Mouse (Mus musculus) MEL-GATA-1-ER (cell line): ENCODE results near the gene Abhd17a.
"Not testable (repeated sequence)": the region's sequence is repeated elsewhere in the genome, so short reads cannot be mapped to it uniquely, and the experiment has no call there.

Experiments used
- DNase-seq: peaks from one replicate; pipeline ENCODE4 v3.0.0-alpha.2; 2012; ENCODE audit warnings: low read depth; ENCODE audit errors: extremely low read depth

The Abhd17a gene

DNA sequence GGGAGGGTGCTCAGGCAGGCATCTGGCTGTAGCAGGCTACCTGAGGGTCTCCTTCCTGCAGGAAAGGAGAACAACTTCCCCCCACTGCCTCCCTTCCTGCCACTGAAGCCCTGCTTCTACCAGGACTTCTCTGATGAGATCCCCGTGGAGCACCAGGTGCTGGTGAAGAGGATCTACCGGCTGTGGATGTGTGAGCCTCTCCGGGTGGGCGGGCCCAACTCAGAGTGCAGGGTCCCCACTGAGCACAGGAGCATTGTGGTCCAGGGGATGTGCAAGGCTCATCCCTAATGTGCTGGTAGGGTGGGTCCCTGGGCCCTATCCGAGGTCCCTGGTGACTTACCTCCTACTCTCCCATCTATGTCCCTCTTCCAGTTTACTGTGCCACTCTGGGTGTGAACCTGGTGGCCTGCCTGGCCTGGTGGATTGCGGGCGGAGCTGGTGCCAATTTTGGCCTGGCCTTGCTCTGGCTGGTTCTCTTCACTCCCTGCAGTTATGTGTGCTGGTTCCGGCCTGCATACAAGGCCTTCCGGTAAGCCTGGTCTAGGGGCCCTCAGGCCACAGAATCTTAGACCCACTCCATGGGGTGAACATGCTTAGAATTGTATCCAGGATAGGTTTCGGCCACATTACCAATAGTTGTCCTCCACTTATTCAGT lies 19.3 kb upstream of the Abhd17a start:
- DNase-seq, result no peak

DNA sequence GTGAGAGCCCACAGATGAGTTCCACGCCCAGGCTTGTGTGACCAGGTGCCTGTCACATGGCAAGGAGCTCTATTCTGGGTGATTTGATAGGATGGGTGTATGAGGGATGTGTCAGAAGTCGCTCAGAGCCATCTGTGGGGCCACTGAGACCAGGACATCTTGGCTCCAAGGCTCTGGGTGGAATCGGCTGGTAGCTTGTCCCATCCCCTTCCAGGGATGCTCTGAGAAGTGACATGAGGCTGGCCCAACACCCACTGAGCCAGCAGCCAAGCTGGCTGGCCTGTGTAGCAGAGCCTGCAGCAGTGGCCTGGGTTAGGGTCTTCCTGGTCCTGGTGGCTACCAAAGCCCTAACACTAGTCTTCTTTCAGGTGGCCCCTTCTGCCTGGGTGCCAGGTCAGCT lies 18.3 kb upstream of the Abhd17a start:
- DNase-seq, result no peak

DNA sequence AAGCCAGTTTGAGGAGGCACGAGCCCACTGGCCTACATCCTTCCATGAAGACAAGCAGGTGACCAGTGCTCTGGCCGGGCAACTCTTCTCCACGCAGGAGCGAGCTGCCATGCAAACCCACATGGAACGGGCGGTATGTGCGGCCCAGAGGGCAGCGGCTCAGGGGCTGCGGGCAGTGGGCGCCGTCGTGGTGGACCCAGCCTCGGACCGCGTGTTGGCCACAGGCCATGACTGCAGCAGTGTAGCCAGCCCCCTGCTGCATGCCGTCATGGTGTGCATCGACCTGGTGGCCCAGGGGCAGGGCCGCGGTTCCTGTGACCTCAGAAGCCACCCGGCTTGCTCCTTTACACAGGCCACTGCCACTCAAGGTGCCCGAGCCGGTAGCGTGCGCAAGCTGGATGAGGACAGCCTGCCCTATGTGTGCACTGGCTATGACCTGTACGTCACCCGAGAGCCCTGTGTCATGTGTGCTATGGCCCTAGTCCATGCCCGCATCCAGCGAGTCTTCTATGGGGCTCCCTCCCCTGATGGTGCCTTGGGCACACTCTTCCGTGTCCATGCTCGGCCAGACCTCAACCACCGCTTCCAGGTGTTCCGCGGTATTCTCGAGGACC lies 16.7 kb upstream of the Abhd17a start:
- no peak for DNase-seq

- no peak for DNase-seq
Measured at GRCm38 (mm10) chr10:80606306-80606705, 16.2 kb upstream of the Abhd17a start.

GRCm38 (mm10) chr10:80605721-80606120 lies 15.6 kb upstream of the Abhd17a start, which contains the start of gene Gm49322:
Gm49322 (plus strand) TSS chr10:80606021.
- DNase-seq, result not testable (repeated sequence)

- no peak for DNase-seq
Measured at GRCm38 (mm10) chr10:80604988-80605387, 14.8 kb upstream of the Abhd17a start.

GRCm38 (mm10) chr10:80604001-80604509 lies 13.9 kb upstream of the Abhd17a start:
- no peak for DNase-seq

GRCm38 (mm10) chr10:80603364-80603763 lies 13.2 kb upstream of the Abhd17a start:
- DNase-seq, result no peak

DNA sequence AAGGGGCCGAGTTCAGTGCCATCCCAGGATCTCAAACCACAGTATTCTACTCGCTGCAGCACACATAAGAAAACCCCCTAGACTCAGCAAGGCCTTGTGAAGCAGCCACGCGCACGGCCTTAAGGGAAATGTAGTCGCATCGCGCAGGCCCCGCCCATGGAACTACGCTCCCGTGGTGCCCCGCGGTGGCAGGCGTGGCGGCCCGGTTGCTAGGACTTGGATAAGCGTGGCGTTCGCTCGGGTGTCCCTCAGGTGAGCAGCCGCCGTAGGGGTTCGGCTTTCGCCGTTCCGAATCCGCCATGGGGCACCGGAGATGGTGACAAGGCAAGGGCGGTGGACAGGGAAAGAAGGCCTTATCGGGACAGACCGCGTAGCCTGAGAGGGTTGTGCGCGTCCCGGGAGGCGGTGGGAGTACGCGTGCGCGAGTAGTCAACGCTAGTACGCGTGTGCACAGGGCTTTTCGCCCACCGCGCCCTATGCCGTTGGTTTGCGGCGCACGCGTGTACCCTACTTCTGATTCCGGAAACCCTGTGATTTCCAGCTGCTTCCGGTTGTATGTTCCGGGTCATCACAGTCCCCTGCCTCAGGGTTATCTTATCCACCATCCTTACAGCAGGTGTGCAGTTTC lies 12.7 kb upstream of the Abhd17a start, which contains the start of the genes Scamp4 and Adat3:
Gene Scamp4, plus strand, starts transcription at position 175 of the 628 bp plus-strand sequence.
Gene Adat3, plus strand, starts transcription at position 183 of the 628 bp plus-strand sequence.
- DNase-seq, result peak; percentile 80

DNA sequence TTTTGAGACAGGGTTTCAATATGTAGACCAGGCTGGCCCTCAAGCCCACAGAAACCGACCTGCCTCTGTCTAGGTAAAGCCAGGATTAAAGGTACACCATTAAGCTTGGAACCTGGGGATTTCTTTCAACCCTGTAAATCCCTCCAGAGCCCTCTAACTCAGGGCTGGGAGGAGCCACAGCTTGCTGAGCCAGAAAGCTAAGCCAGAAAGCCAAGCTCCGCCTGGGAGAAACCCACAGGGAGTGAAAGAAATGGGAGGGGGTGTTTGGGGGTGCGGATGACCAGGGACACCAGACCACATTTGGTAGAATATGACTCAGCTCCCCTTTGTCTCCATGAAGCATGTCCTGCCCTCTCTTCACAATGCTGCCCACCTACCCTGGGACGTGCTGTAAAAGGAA lies 6.2 kb upstream of the Abhd17a start:
- DNase-seq, result no peak

GRCm38 (mm10) chr10:80589127-80589878 lies 838 bp downstream of the Abhd17a start:
- no peak for DNase-seq

- no peak for DNase-seq
Measured at GRCm38 (mm10) chr10:80587305-80587657, 2.9 kb downstream of the Abhd17a start.

- no peak for DNase-seq
Measured at GRCm38 (mm10) chr10:80586407-80587304, 3.5 kb downstream of the Abhd17a start.

GRCm38 (mm10) chr10:80585581-80585980 lies 4.6 kb downstream of the Abhd17a start:
- DNase-seq, result no peak

- DNase-seq, result no peak
Measured at GRCm38 (mm10) chr10:80584642-80585552, 5.2 kb downstream of the Abhd17a start.

DNA sequence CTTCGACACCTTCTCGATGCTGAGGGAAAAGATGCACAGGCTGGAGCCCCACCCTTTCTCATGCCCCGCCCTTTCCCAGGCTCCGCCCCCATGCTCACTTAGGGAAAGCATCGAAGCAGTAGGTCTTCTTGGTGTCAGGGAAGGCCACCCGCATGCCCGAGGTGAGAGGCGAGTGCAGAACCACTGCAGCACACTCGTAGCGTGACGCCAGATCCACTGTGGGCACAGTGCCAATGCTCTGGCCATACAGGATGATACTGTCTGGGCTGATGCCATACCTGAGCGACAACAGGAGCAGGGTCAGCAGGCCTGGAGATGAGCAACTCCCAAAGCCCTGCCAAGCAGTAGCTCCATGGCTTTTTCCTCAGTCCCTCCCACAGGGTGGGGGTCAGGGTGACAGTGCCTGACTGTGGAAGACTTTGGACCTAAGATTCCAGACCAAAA lies 6.1 kb downstream of the Abhd17a start:
- no peak for DNase-seq

GRCm38 (mm10) chr10:80583047-80583446 lies 7.1 kb downstream of the Abhd17a start:
- DNase-seq, result no peak

GRCm38 (mm10) chr10:80578911-80579310 lies 11.2 kb downstream of the Abhd17a start:
- DNase-seq, result peak; percentile 86

GRCm38 (mm10) chr10:80578131-80578750 lies 11.9 kb downstream of the Abhd17a start:
- DNase-seq, result peak; percentile 71
